Mouse (Mus musculus): Measurements from ENCODE around the gene Unc13a. TPM values are rescaled to one million over a fixed set of nuclear protein-coding genes. Genes with fewer than 3 reads are reported as not detected.

Gene Unc13a
- not detected for polyA plus RNA-seq (2014; fragmentation: Illumina TruSeq; extraction: RNeasy Lipid Tissue Mini Kit (QIAGEN cat#74804))

DNA sequence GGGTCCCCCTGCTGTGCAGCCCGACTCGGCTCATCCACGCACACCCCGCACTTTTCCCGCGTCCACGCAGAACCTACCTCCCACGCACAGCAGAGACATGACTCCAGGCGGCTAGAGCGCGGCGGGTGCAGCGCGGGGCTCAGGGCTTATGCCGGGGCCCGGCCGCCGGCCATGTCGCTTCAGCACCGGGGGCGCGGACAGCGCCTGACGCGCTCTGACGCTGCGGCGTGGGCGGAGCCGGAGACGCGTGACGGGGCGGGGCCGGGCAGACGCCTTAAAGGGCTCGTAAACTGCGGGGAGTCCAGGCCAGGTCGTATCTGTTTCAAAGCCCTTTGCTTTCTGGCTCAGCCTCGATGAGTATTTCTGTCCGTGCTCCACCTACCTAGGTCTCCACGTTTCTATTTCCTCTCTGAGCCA lies at the start of gene Unc13a:
TSS of gene Unc13a (minus strand) at position 209 of the 417 bp plus-strand sequence.

DNA sequence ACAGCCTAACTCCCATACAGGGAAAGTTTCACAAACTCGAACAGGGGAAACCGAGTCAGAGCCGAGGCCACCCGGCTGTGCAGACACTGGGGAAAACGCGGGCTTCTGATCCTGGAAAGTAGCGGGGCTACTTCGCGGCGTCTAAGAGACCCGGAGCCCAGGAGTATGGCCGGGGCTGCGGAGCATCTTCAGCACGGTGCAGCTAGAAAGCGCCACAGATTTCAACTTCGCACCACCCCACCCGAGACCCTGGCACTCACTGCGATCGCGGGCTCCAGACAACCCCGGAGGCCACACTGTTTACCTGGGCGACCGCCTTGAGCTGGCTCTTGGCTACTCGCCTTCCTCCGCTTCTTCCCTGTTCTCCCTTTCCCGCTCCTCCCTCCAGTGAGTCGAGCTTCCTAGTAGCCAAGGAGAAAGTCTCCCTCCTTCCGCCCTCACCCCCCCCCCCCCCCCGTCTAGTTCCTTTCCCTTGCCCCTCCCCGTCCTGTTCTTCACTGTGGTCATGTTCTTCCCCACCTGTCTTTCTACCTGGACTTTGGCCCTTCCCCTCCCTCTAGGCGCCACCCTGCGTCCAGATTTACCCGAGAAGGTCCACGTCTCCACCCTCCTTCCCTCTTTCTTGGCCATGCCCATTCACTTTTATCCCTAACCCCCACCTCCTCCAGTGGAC lies 30.0 kb upstream of the Unc13a start, which contains the start of gene B3gnt3:
TSS of gene B3gnt3 (minus strand) at position 376 of the 673 bp plus-strand sequence.

GRCm38 (mm10) chr8:71689028-71689427 lies 17.5 kb upstream of the Unc13a start, which contains the start of gene Insl3:
TSS of gene Insl3 (plus strand) at chr8:71689214.

DNA sequence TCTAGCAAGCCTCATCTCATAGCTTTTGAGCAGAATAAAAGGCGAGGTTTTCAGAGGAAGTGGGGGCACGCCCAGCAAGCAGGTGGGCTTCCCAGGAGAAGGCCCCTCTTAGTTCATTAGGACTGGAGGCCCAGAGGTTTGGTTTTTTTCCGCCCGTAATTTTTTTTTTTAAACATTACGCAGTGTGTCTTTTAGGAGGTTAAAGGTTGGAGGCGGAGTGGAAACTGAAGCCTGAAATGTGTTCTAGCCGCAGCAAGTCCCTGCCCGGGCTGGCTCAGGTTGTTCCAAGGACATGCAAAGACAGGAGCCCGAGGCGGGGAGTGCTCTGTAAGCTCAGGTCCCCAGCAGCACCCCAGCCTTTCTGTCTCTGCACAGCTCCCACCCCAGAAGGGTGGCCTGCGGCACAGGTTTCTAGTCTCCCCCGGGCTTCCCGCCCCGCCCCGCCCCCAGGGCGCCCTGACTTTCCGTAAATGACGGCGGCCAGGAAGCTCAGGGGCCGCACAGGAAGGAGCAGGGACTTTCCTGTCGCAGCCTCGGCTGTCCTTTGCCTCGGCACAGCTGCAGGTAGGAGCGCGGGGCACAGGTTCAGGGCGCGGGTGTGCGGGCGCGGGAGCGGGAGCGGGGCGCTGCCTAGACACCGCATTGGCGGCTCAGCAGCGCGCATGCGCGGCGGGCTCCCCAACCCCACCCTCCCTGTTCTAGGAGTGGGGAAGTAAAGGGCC lies 4.6 kb upstream of the Unc13a start, which contains the start of gene Jak3:
TSS of gene Jak3 (plus strand) at position 277 of the 722 bp plus-strand sequence.

GRCm38 (mm10) chr8:71610822-71611651 lies 60.5 kb downstream of the Unc13a start, which contains the start of gene Colgalt1:
TSS of gene Colgalt1 (plus strand) at chr8:71610998.

DNA sequence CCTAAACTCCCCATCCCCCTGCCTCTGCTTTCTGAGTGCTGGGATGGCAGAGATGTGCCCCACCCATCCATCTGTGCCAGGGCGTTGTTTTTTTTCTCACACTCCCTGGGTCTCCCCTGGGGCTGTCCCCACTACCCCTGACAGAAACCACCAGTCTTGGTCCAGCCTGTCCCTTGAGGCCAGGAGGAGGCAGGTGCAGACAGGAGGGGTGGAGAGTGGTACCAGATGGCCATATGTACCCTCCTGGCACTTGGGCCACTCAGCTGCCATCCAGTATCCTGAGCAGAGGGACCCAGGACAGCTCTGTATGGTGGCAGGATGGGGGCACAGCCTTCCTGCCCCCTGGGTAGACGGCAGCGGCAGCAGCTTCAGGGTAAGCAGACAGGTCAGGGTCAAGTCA lies 74.1 kb downstream of the Unc13a start, which contains the start of gene Fam129c:
TSS of gene Fam129c (plus strand) at position 198 of the 400 bp plus-strand sequence.

GRCm38 (mm10) chr8:71591471-71592373 lies 79.8 kb downstream of the Unc13a start, which contains the start of gene Pgls:
TSS of gene Pgls (plus strand) at chr8:71592176.

Other genes with a start within 250 kb of the Unc13a start
- gene Abhd8, start 208.1 kb downstream of the Unc13a start, polyA plus RNA-seq (2014; fragmentation: Illumina TruSeq; extraction: RNeasy Lipid Tissue Mini Kit (QIAGEN cat#74804)): 0.68 TPM
- gene Mrpl34, start 206.8 kb downstream of the Unc13a start, polyA plus RNA-seq (2014; fragmentation: Illumina TruSeq; extraction: RNeasy Lipid Tissue Mini Kit (QIAGEN cat#74804)): 9.7 TPM
- gene Dda1, start 202.6 kb downstream of the Unc13a start, polyA plus RNA-seq (2014; fragmentation: Illumina TruSeq; extraction: RNeasy Lipid Tissue Mini Kit (QIAGEN cat#74804)): 3.4 TPM
- gene Ano8, start 185.8 kb downstream of the Unc13a start, polyA plus RNA-seq (2014; fragmentation: Illumina TruSeq; extraction: RNeasy Lipid Tissue Mini Kit (QIAGEN cat#74804)): 1.00 TPM
- gene Gtpbp3, start 183.7 kb downstream of the Unc13a start, polyA plus RNA-seq (2014; fragmentation: Illumina TruSeq; extraction: RNeasy Lipid Tissue Mini Kit (QIAGEN cat#74804)): 1.3 TPM
- 0.46 TPM for gene Plvap, start 160.0 kb downstream of the Unc13a start, polyA plus RNA-seq (2014; fragmentation: Illumina TruSeq; extraction: RNeasy Lipid Tissue Mini Kit (QIAGEN cat#74804))
- gene Ccdc194, start 146.0 kb downstream of the Unc13a start, polyA plus RNA-seq (2014; fragmentation: Illumina TruSeq; extraction: RNeasy Lipid Tissue Mini Kit (QIAGEN cat#74804)): not detected
- 8.3 TPM for gene Bst2, start 134.3 kb downstream of the Unc13a start, polyA plus RNA-seq (2014; fragmentation: Illumina TruSeq; extraction: RNeasy Lipid Tissue Mini Kit (QIAGEN cat#74804))
- gene Mvb12a, start 128.8 kb downstream of the Unc13a start, polyA plus RNA-seq (2014; fragmentation: Illumina TruSeq; extraction: RNeasy Lipid Tissue Mini Kit (QIAGEN cat#74804)): 0.66 TPM
- gene Tmem221, start 112.9 kb downstream of the Unc13a start, polyA plus RNA-seq (2014; fragmentation: Illumina TruSeq; extraction: RNeasy Lipid Tissue Mini Kit (QIAGEN cat#74804)): 3.4 TPM
- 0.26 TPM for gene Nxnl1, start 105.2 kb downstream of the Unc13a start, polyA plus RNA-seq (2014; fragmentation: Illumina TruSeq; extraction: RNeasy Lipid Tissue Mini Kit (QIAGEN cat#74804))
- gene Slc27a1, start 102.9 kb downstream of the Unc13a start, polyA plus RNA-seq (2014; fragmentation: Illumina TruSeq; extraction: RNeasy Lipid Tissue Mini Kit (QIAGEN cat#74804)): 4.7 TPM
- 0.17 TPM for gene Pgls, start 79.6 kb downstream of the Unc13a start, polyA plus RNA-seq (2014; fragmentation: Illumina TruSeq; extraction: RNeasy Lipid Tissue Mini Kit (QIAGEN cat#74804))
- not detected for gene Fam129c, start 74.1 kb downstream of the Unc13a start, polyA plus RNA-seq (2014; fragmentation: Illumina TruSeq; extraction: RNeasy Lipid Tissue Mini Kit (QIAGEN cat#74804))
- gene Colgalt1, start 60.8 kb downstream of the Unc13a start, polyA plus RNA-seq (2014; fragmentation: Illumina TruSeq; extraction: RNeasy Lipid Tissue Mini Kit (QIAGEN cat#74804)): 73.2 TPM
- not detected for gene Jak3, start 4.5 kb upstream of the Unc13a start, polyA plus RNA-seq (2014; fragmentation: Illumina TruSeq; extraction: RNeasy Lipid Tissue Mini Kit (QIAGEN cat#74804))
- gene Insl3, start 17.5 kb upstream of the Unc13a start, polyA plus RNA-seq (2014; fragmentation: Illumina TruSeq; extraction: RNeasy Lipid Tissue Mini Kit (QIAGEN cat#74804)): not detected
- 2.2 TPM for gene B3gnt3, start 30.0 kb upstream of the Unc13a start, polyA plus RNA-seq (2014; fragmentation: Illumina TruSeq; extraction: RNeasy Lipid Tissue Mini Kit (QIAGEN cat#74804))
- gene Fcho1, start 54.0 kb upstream of the Unc13a start, polyA plus RNA-seq (2014; fragmentation: Illumina TruSeq; extraction: RNeasy Lipid Tissue Mini Kit (QIAGEN cat#74804)): not detected
- gene Zfp709, start 210.3 kb upstream of the Unc13a start, polyA plus RNA-seq (2014; fragmentation: Illumina TruSeq; extraction: RNeasy Lipid Tissue Mini Kit (QIAGEN cat#74804)): 46.4 TPM
- 28.3 TPM for gene Zfp882, start 236.9 kb upstream of the Unc13a start, polyA plus RNA-seq (2014; fragmentation: Illumina TruSeq; extraction: RNeasy Lipid Tissue Mini Kit (QIAGEN cat#74804))
- gene Zfp617, start 236.9 kb upstream of the Unc13a start, polyA plus RNA-seq (2014; fragmentation: Illumina TruSeq; extraction: RNeasy Lipid Tissue Mini Kit (QIAGEN cat#74804)): 135 TPM

Data from ovary, adult 10 weeks (tissue).